Mouse (Mus musculus) urinary bladder, postnatal 4 days (tissue): ENCODE results near the gene Gm9376.

ENCODE experiments used
- DNase-seq, 2 experiments: peaks; one replicate each; pipeline ENCODE4 v3.0.0; 2021 to 2022; ENCODE audit warnings: low spot score in 2 of 2

The Gm9376 gene

DNA sequence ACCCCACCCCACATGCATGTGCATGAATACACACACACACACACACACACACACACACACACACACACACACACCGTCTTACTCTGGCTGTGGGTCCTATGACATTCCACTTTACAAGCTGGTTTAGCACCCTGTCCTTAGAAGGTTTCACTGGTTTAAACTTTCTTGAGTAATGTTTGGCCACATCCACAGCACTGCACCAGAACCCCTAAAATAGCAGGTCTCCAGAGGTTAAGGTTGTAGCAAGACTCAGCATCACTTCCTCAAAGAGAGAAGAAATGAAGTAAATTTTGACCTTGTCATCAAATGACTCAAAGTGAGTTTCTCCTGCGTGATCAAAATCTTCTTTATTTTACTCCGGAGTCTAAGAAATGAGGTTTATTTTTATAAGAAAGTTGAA lies 15.5 kb downstream of the Gm9376 start:
- DNase-seq, result no peak

DNA sequence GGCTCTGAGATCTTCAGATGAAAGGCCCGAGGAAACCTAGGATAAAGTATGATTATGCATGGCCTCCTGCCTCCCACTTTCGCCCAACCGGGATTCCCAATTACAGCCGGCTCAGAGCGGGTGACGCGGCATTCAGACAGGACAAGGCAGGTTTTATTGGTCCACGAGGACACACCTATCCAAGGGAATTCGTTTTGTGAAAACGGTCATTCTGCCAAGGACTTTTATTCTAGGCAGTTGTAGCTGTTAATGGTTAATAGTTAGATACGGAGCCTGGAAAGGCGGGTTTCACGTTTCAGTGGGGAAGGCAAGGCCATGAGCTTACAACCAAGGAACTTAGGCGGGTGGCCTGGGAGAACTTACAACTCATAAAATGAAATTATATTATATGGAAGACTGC lies 16.2 kb downstream of the Gm9376 start:
- no peak for DNase-seq

DNA sequence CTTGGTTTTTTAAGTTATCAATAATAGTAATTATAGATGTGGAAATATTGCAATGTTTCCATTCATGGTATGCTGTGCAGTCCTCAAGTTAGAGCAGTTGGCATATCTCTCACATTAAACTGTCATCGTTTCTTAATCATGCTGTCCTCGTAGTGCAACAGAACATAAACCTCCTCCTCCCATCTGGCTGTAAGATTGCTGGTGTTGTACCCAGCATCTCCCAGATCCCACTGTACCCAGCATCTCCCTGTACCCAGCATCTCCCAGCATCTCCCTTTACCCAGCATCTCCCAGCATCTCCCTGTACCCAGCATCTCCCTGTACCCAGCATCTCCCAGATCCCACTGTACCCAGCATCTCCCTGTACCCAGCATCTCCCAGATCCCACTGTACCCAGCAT lies 19.3 kb downstream of the Gm9376 start:
- no peak for DNase-seq

DNA sequence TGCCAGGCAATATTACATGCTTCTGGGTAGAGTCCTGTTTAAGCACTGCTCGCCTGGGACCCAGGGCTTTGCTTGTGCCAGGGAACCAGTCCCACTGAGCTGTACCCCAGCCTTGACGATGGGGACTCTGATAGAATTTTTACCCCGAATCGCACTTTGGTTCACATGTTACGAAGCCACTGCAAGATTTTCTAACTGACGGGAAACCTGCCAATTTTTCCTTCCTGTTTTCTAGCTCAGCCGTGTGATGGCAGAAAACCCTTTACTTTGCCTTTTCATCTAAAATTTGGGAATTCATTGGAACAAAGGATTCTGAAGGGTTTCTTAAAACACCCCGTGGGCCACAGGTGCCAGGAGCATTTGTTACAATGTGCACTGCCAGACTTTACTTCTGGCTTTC lies 22.4 kb downstream of the Gm9376 start:
- DNase-seq, result no peak

DNA sequence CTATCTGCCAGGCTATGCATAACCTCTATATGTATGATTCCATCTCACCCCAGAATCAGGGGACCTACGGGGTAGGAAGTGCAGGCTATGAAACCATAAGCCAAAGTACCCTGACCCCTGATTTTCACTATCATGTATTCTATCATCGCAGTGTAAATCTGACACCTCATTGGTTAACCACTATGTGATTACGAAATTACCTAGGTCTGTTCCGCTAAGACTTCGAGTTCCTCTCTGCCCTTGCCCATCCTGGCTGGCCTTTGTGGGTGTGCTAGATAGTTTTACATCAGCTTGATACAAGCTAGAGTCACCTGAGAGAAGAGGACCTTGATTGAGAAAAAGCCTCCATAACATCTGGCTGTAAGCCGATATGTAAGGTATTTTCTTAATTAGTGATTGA lies 23.2 kb downstream of the Gm9376 start:
- DNase-seq, result no peak

DNA sequence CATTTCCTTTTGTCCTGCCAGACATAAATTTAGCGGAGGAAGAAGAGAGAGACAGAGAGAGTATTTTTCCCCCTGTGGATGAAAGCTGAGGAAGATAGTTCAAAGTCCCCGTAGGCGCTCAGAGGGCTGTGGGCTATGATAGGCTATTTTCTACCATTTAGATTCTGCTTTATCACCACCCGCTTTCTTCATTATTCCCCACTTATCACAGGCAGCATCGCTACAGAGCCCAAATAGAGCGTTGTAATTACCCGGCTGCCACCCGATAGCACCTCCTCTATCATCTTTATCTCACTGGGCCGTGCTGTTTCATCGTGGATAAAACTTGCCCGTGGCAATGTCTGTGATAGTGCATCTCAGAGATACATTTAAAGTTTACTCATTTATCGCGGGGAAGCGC lies 35.8 kb downstream of the Gm9376 start:
- no peak for DNase-seq

DNA sequence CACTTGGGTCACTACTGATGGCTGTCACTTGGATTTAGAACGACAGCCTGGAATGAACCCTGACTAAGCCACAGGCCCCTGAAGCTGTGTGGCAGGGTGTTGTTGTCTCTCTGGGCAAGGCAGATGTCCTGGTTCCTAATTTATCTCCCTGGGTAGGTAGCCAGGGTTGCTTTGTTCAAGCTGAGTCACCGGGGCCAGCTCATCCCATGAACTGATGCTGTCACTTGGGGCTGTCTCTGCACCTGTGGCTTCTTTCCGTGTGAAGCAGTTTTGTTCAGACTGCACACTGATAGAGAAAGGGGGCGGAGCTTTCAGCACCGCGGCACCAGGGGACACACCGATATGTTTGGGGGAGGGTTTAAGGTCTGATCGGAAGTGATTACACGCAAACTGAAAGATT lies 37.8 kb downstream of the Gm9376 start:
- no peak for DNase-seq

DNA sequence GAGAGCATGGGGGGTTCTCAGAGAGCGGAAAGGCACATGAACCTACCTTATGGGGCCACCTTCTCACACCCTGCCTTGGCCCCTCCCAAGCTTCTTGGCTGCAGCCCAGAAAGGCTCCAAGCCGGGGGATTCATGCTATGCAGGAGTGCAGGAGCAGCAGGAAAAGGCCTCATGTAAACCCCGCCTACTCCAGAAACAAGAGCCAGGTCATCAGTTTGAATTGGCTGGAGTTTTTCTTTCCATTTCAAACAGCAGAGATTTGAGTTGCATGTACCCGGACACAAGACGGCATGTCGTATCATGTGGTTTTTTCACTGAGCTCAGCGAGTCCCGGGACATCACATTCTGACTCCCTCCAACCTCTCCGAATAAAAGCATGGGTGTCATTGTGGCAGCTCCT lies 39.2 kb downstream of the Gm9376 start:
- no peak for DNase-seq

DNA sequence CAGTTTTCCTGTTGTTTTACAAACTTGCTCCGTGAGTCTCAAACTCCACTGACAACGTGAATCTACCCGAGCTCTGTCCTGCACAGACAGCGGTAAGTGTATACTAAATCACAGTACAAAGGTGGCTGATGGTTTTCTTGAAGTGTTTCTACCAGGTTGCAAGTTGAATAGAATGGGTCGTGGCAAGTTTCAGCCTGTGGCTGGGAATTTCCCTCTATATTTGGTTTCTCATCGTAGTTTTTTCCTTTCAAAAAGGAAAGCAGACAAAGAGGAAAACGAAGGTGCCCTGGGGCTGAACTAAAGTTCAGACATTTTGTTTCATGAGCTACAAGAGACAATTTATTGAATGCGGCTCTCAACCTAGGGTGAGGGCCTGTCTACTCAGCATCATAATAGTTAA lies 40.3 kb downstream of the Gm9376 start:
- no peak for DNase-seq

DNA sequence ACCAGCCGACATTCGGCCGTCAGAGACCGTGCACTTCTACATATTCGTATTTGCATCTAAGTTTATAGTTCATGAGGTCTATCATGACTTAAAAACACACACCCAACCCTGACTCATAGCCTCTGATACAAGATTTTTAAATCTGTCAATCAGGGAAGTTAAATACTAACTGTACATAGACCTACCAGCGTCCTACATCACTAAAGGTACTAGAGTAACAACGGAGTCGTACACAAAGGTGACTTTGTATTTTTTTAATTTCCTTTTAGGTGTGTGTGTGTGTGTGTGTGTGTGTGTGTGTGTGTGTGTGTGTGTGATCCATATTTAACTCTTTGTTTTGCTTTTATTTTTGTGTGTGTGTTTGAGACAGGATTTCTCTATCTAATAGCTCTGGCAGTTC lies 44.9 kb downstream of the Gm9376 start:
- DNase-seq, result no peak

DNA sequence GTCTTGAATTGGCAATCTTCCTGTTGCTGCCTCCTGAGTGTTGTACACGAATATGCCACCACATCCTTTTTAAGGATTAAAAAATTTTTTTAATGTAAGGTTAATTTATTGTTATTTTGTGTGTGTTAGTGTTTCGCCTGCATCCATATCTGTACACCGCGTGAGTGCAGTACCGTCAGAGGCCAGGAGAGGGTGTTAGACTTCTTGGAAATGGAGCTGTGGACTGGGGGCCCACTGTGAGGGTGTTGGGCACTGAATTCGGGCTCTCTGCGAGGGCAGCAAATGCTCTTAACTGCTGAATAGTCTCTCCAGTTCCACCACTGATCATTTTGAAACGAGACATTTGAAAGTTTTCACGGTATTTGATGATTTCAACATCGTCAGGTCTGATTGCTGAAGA lies 45.9 kb downstream of the Gm9376 start:
- DNase-seq, result no peak

DNA sequence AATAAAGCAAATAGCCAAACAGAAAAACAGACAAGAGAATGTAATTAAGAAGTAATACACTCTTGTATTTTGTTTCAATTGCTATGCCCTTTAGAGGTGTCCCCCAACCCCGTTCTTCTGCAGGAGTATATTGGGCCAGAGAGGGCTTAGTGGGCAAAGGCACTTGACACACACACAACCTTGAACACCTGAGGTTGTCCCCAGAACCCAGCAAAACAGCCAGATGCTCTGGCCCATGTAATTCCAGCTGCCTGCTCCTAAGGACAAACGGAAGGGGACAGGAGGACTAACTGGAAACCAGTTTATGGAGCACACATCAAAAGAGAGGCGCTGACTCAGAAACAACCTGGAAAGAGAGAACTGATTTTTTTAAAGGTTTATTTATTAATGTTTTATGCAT lies 47.2 kb downstream of the Gm9376 start:
- DNase-seq, result no peak

DNA sequence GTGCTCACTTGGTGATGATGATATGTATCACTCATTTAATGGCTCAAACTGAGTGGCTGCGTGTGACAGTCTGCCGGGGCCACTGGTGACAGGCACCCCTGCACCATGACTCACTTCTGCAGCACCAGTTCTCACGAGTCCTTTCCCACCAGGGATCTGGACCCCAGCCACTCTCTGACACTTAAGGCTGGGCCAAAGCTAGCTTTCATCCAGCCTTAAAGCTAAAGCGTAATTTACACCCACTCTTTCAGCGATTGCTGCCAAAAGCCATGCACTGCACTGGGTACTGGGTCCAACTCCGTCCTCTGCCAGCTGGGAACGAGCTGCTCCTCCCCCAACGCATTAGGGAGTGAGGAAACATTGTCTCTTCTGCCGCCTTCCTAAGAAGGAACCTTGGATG lies 50.5 kb downstream of the Gm9376 start:
- no peak for DNase-seq
